Mouse (Mus musculus) liver, embryonic 16.5 days (tissue): Measurements from ENCODE around the gene Cacna1g. TPM values are rescaled to one million over a fixed set of nuclear protein-coding genes. Genes with fewer than 3 reads are reported as not detected.
A peak's percentile ranks its signal among the peaks of the same experiment; 100 is the strongest.

Experiments used
- ATAC-seq: fragments of 200-750 bp; cut with Nextera tagmentation; 2 replicates; pipeline ENCODE4 v1.8.0; 2017; ENCODE audit warnings: low read depth, mild to moderate bottlenecking, moderate number of reproducible peaks, moderate library complexity
- H3K27ac ChIP-seq: fragments of 300-500 bp; sonication (generic); 2 replicates; pipeline ENCODE4 v1.5.1; 2014; ENCODE audit warnings: mild to moderate bottlenecking, low read length
- H3K27me3 ChIP-seq: fragments of 300-500 bp; sonication (generic); 2 replicates; pipeline ENCODE4 v1.6.1; 2014; ENCODE audit warnings: low read depth, low read length, mixed read lengths; ENCODE audit not compliant: control insufficient read depth, insufficient read depth
- H3K36me3 ChIP-seq: fragments of 300-500 bp; sonication (generic); 2 replicates; pipeline ENCODE4 v1.6.1; 2014; ENCODE audit warnings: mild to moderate bottlenecking; ENCODE audit not compliant: control insufficient read depth, insufficient read depth
- H3K4me1 ChIP-seq: fragments of 300-500 bp; sonication (generic); 2 replicates; pipeline ENCODE4 v1.6.1; 2014; ENCODE audit warnings: low read depth, low read length, mixed read lengths; ENCODE audit not compliant: control insufficient read depth
- H3K4me2 ChIP-seq: fragments of 300-500 bp; sonication (generic); 2 replicates; pipeline ENCODE4 v1.6.1; 2014; ENCODE audit warnings: low read depth, low read length, mixed read lengths
- H3K4me3 ChIP-seq: fragments of 300-500 bp; sonication (generic); 2 replicates; pipeline ENCODE4 v1.5.1; 2014; ENCODE audit warnings: low read depth, mild to moderate bottlenecking, low read length
- H3K9ac ChIP-seq: fragments of 300-500 bp; sonication (generic); 2 replicates; pipeline ENCODE4 v1.6.1; 2014; ENCODE audit warnings: low read depth, low read length
- H3K9me3 ChIP-seq: fragments of 300-500 bp; sonication (generic); replicated peaks from 2 replicates; pipeline ENCODE4 v1.6.1; 2016; ENCODE audit warnings: low read length; ENCODE audit not compliant: control insufficient read depth
- WGBS: fragments of 180-500 bp; shearing (Covaris S2); extraction: QIAGEN DNeasy Blood & Tissue Kit; methylation state at CpG from one replicate; pipeline ENCODE4 v1.1.7; 2014; ENCODE audit not compliant: insufficient replicate concordance; 5-methylcytosine and 5-hydroxymethylcytosine counted together
- polyA plus RNA-seq: library from polyadenylated mRNA; unstranded; fragments of >200 nt; fragmentation: Nextera tagmentation; extraction: Ambion mirVana; gene quantifications from 2 replicates; pipeline ENCODE4 v1.2.1, GENCODE M21; 2015

Cacna1g gene
- polyA plus RNA-seq, 1 experiment from 2014 or later = 1.9 TPM

DNA sequence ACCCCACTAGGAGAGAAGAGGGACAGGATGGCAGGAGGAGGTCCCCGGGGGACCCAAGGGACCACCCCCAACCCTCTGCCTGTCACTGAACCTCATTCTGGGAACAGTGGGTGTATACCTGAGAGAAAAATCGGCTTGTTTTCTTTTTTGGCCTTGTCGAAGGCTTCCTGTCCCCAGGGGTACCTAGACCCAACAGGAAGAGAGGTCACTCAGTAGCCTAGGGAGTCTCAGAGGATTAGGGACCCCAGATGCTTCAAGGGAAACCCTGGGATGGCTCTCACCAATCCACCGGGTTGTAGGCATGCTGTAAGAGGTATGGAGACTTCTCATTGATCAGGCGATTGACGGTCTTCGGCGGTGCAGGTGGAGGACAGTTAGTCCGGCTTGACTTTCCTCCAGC, 10.6 kb upstream of the Cacna1g start:
- H3K4me3 ChIP-seq = no peak overlapping the region
- no peaks in the 10 kb centered on the region for H3K4me1 ChIP-seq
- peaks cover 17% of the 10 kb centered on the region for H3K27me3 ChIP-seq
- H3K27ac ChIP-seq = no peak overlapping the region
- no peak for ATAC-seq
- H3K36me3 ChIP-seq = no peaks in the 10 kb centered on the region
- H3K9ac ChIP-seq = no peak overlapping the region
- WGBS = 71% methylated on average over 9 of the region's 9 CpGs
- no peak overlapping the region for H3K4me2 ChIP-seq
- no peaks in the 10 kb centered on the region for H3K9me3 ChIP-seq

DNA sequence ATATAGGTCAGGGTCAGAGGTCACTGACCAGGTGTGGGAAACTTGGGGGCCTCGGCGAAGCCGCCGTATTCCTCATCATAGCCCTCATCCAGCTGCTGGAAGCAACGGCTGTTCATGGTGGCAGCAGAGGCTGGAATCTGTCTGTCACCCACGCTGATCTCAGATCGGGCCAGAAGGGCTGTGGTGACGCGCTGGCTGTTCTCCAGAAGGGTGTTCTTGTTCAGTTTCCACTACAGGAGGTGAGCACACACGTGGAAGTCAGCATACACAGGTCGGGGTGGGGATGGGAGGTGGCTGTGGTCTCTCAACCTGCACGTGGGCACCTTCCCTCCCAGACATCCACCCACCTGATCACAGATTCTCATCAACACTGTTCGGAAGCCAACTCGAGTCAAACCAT, 9.9 kb upstream of the Cacna1g start:
- Histone ChIP-seq H3K36me3 (no peaks in the 10 kb centered on the region), H3K27ac (no peak overlapping the region), H3K4me1 (no peaks in the 10 kb centered on the region), H3K4me3 (no peak overlapping the region), H3K4me2 (no peak overlapping the region), H3K27me3 (peaks cover 12% of the 10 kb centered on the region), H3K9ac (no peak overlapping the region), H3K9me3 (no peaks in the 10 kb centered on the region)
- WGBS = 69% methylated on average over 14 of the region's 14 CpGs
- ATAC-seq = no peak

DNA sequence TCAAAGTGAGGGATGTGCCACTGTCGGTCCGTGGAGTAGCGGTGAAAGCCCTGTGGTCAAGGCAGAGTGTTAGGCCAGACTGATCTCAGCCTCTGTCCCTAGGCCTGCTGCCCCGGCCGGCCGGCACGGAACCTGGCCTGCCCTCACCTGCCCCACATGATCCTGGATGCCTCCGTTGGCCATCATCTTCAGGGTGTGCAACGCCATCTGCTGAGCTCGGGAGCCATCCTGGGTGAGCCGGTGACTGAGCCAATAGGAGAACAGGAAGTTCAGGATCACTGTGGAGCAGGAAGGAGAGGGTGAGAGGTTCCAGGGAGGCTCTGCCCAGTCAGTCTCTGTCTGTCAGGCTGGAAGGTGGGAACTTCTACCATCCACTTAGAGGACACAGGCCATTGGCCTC, 9.4 kb upstream of the Cacna1g start:
- Histone ChIP-seq H3K9ac (no peak overlapping the region), H3K27ac (no peak overlapping the region), H3K36me3 (no peaks in the 10 kb centered on the region), H3K4me3 (no peak overlapping the region), H3K9me3 (no peaks in the 10 kb centered on the region), H3K4me2 (no peak overlapping the region), H3K4me1 (no peaks in the 10 kb centered on the region), H3K27me3 (peaks cover 11% of the 10 kb centered on the region; the same call in 1 of the 2 replicates)
- no peak for ATAC-seq
- WGBS = 70% methylated on average over 11 of the region's 11 CpGs

DNA sequence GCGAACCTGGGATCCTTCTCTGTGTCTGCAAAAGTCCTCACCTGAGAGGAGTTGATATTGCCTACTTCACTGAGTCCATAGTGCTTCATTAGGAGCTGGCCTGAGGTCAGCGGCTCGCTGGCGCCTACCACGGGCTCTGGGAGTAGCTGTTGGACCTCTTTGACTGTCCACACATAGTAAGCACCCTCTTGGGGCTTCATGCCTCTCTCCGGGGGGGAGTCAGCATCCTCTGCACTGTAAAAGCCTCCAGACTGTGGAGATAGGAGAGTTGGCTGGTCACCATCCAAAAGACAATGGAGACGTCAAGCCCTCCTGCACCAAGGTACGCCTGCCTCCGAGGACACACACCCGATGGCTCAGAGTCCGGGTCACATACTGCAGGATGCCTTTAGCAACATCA, 8.7 kb upstream of the Cacna1g start:
- WGBS = 77% methylated on average over 11 of the region's 11 CpGs
- H3K27ac ChIP-seq = no peak overlapping the region

DNA sequence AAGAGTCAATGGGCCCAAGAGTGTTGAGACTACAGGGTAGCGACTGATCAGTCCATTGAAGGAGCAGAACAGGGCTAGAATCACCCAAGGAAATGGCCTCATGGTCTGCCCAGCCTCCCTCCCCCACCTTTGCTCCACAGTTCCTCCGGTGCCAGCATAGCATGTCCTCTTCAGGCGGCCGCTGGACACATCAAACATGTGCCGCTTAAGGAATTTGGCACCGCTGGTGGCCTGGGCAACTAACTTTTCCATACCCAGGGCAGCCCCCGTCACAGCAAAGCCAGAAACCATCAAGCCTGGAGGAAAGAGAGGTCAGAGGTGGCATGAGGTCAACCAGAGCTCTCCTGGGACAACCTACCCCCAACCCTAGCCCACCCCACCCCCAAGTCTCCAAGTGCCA, 8.0 kb upstream of the Cacna1g start:
- H3K9ac ChIP-seq = no peak overlapping the region
- H3K4me1 ChIP-seq = no peaks in the 10 kb centered on the region
- no peaks in the 10 kb centered on the region for H3K36me3 ChIP-seq
- WGBS = 84% methylated on average over 7 of the region's 7 CpGs
- no peak overlapping the region for H3K4me3 ChIP-seq
- H3K9me3 ChIP-seq = no peaks in the 10 kb centered on the region
- H3K27ac ChIP-seq = no peak overlapping the region
- no peak overlapping the region for H3K4me2 ChIP-seq
- peaks cover 21% of the 10 kb centered on the region for H3K27me3 ChIP-seq
- ATAC-seq = no peak

More for the DNA sequence above, 8.7 kb upstream of the Cacna1g start:
- Histone ChIP-seq H3K4me2 (no peak overlapping the region), H3K9ac (no peak overlapping the region), H3K27me3 (peaks cover 15% of the 10 kb centered on the region), H3K9me3 (no peaks in the 10 kb centered on the region), H3K4me1 (no peaks in the 10 kb centered on the region), H3K36me3 (no peaks in the 10 kb centered on the region), H3K4me3 (no peak overlapping the region)
- ATAC-seq = no peak

DNA sequence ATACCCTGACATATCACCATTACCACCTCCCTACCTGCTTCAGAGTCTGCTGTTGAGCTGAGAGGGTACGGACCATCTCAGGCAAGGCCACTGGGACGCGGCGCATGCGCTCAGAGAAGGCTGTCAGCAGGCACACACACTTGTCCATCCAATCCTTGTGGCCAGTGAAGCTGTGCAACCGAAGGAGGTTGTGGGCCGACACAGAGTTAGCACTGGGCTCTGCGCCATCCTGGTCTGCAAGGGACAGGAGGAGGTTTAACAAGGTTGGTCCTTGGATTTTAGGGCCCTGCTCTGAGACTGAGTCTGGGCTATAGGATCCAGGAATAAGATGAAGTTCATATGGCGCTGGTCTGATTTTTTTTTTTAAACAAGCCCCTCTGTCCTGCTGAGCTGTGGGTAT, 6.4 kb upstream of the Cacna1g start:
- Histone ChIP-seq H3K4me2 (no peak overlapping the region), H3K9ac (no peak overlapping the region), H3K4me1 (no peaks in the 10 kb centered on the region), H3K4me3 (no peak overlapping the region), H3K27me3 (peaks cover 31% of the 10 kb centered on the region), H3K36me3 (no peaks in the 10 kb centered on the region), H3K27ac (no peak overlapping the region), H3K9me3 (no peaks in the 10 kb centered on the region)
- no peak for ATAC-seq
- WGBS = 75% methylated on average over 9 of the region's 9 CpGs

DNA sequence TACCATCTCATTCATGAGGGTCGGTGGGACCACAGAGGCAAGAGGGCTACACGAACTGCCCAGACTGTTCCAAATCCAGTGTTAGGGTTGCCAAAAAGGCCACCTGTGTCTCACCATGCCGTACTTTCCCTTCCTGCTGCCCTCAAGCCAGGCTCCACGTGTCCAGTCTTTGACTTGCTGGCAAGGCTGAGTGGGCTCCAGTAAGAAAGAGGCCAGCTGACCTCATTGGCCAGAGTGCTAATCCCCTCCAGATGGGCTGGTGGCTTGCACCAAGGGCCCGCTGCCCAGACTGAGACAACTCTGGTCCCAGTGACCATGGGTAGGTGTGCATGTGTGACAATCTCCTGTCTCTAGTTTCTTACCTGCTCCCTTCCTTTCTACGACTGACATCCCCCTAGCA, 3.7 kb upstream of the Cacna1g start:
- Histone ChIP-seq H3K4me3 (no peak overlapping the region), H3K27me3 (peaks cover 54% of the 10 kb centered on the region)
- WGBS = 56% methylated on average over 6 of the region's 6 CpGs

DNA sequence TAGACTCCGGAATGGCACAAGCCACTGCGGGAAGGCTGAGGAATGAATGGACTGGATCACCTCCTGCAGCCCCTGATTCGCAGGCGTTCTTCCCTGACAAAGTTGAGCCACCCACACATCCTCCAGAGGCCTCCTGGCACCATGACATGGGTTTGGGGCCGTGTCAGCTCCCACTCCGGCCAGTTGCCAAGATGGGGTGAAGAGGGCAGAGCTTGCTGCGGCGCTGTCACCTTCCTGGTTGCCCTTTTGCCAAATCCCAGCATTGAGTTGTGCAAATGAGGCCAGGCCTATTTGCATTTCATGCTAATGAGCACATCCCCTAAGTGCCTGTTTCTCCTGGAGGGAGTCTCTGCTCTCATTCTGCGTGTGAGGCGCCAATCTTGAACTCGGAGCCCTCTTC, 1.7 kb upstream of the Cacna1g start:
- no peak overlapping the region for H3K4me2 ChIP-seq
- H3K27me3 ChIP-seq = peaks cover 73% of the 10 kb centered on the region
- peaks cover 9% of the 10 kb centered on the region for H3K4me1 ChIP-seq
- no peak overlapping the region for H3K27ac ChIP-seq
- no peak overlapping the region for H3K9ac ChIP-seq
- WGBS = 11% methylated on average over 11 of the region's 11 CpGs
- no peak for ATAC-seq
- H3K4me3 ChIP-seq = no peak overlapping the region
- no peaks in the 10 kb centered on the region for H3K36me3 ChIP-seq
- H3K9me3 ChIP-seq = no peaks in the 10 kb centered on the region

More for the DNA sequence above, 3.7 kb upstream of the Cacna1g start:
- ATAC-seq = no peak
- no peaks in the 10 kb centered on the region for H3K9me3 ChIP-seq
- H3K36me3 ChIP-seq = no peaks in the 10 kb centered on the region
- H3K27ac ChIP-seq = no peak overlapping the region
- no peak overlapping the region for H3K9ac ChIP-seq
- peaks cover 9% of the 10 kb centered on the region for H3K4me1 ChIP-seq
- no peak overlapping the region for H3K4me2 ChIP-seq

DNA sequence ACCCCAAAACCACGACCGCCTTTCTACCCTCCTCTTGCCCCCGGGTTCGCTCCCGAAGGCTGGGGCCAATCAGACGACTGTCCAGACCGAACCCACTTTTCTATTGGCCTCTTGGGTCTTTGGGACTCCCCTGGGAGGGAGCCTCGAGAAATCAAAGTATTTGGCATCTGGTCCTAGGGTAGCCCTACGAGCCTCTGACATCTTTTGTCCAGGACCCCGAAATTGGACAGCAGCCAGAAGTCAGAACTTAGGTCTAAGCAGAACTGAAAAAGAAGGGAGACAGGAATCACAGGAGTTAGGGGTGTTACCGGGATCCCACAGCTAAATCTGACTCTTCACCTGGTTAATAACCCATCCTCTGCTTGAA, 529 bp upstream of the Cacna1g start:
- Histone ChIP-seq H3K9me3 (no peaks in the 10 kb centered on the region), H3K36me3 (no peaks in the 10 kb centered on the region), H3K4me2 (peak overlapping the region; percentile 75), H3K4me3 (peak overlapping the region; percentile 50), H3K4me1 (peaks cover 9% of the 10 kb centered on the region), H3K27ac (no peak overlapping the region), H3K27me3 (peaks cover 77% of the 10 kb centered on the region), H3K9ac (no peak overlapping the region)
- 2% methylated on average over 11 of the region's 11 CpGs for WGBS
- no peak for ATAC-seq
